Mouse (Mus musculus): ENCODE data around the gene Sulf2.

DNA sequence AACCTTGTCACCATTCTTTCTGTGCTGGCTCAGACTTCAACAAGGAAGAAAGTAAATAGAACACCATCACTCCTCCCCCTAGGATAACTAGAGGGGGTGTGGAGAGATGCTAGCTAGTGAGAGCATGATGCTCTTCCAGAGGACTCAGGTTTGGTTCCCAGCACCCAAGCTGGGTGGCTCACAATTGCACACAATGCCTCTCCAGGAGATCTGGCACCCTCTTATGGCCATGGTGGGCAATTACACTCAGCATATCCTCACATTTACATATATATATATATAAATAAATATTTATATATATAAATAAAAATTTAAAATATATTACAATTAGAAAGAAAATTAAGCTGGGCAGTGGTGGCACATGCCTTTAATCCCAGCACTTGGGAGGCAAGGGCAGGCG, 58.6 kb downstream of the Sulf2 start:
- TF ChIP-seq POLR2A (IDR thresholded peaks at IDR 0.05; ENCODE audit: borderline replicate concordance, control insufficient read depth, low read depth, low read length): no peak
- TF ChIP-seq CTCF (IDR thresholded peaks at IDR 0.05; ENCODE audit: control insufficient read depth, insufficient read depth, low read length): peak; percentile 19; the same call in 1 of the 2 replicates
